Mouse (Mus musculus) embryonic facial prominence, embryonic 10.5 days (tissue): ENCODE measurements at regions not wholly inside any gene's neighbourhood (a gene's known extent, or its start where the extent isn't known, plus 50 kb on each side); places are given as distances from the start of the nearest gene placed in this dataset.

Experiments used
- DNase-seq: peaks from one replicate; pipeline ENCODE4 v3.0.0-alpha.2; 2017; ENCODE audit warnings: low spot score
- H3K27ac ChIP-seq: fragments of 300-500 bp; sonication (generic); replicated peaks from 2 replicates; pipeline ENCODE4 v1.5.1; 2016; ENCODE audit warnings: mild to moderate bottlenecking
- H3K27me3 ChIP-seq: fragments of 300-500 bp; sonication (generic); replicated peaks from 2 replicates; pipeline ENCODE4 v1.6.1; 2016; ENCODE audit warnings: low read depth, mild to moderate bottlenecking; ENCODE audit not compliant: poor library complexity, severe bottlenecking
- H3K36me3 ChIP-seq: fragments of 300-500 bp; sonication (generic); replicated peaks from 2 replicates; pipeline ENCODE4 v1.6.1; 2016; ENCODE audit warnings: mild to moderate bottlenecking, moderate library complexity
- H3K4me1 ChIP-seq: fragments of 300-500 bp; sonication (generic); 2 replicates; pipeline ENCODE4 v1.6.1; 2016
- H3K4me3 ChIP-seq: fragments of 300-500 bp; sonication (generic); 2 replicates; pipeline ENCODE4 v1.5.1; 2016; ENCODE audit warnings: mild to moderate bottlenecking, moderate library complexity
- H3K9me3 ChIP-seq: fragments of 300-500 bp; sonication (generic); 2 replicates; pipeline ENCODE4 v1.6.1; 2016; ENCODE audit warnings: mild to moderate bottlenecking
- WGBS: fragments of 180-500 bp; shearing (Covaris S2); methylation state at CpG from one replicate; pipeline ENCODE4 v1.1.7; 2016; 5-methylcytosine and 5-hydroxymethylcytosine counted together

DNA sequence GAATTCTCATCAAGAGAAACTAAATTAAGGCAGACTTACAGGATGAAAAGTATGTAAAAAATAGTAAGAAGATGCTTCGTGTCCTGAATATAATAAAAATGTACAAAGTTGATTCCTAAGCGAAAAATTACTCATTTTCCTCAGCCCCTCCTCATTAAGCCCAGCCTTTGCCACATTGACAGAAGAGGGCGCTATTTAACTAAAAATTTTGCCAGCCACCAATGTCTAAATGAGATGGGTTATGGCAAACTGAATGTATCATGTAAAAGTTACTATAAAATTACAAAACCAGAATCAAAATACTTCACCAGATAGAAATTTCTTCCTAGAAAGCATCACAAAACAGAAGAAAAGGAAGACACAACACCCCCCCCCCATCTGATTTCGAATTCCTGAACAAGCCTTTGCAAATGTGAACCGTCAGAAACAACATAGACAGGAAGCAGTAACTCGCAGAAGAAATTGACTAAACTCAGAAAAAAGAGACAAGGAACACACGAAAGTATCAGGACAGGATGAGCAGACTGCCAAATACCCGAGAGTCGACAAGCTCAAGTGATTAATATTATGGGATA is 191.2 kb upstream of the Tars start:
- peak; percentile 14 for DNase-seq
- WGBS = 50% methylated on average over 9 of the region's 9 CpGs
- no peaks in the 10 kb centered on the region for H3K27me3 ChIP-seq
- H3K27ac ChIP-seq = no peak overlapping the region
- H3K4me1 ChIP-seq = no peaks in the 10 kb centered on the region
- H3K9me3 ChIP-seq = no peaks in the 10 kb centered on the region
- no peak overlapping the region for H3K4me3 ChIP-seq
- H3K36me3 ChIP-seq = no peaks in the 10 kb centered on the region

DNA sequence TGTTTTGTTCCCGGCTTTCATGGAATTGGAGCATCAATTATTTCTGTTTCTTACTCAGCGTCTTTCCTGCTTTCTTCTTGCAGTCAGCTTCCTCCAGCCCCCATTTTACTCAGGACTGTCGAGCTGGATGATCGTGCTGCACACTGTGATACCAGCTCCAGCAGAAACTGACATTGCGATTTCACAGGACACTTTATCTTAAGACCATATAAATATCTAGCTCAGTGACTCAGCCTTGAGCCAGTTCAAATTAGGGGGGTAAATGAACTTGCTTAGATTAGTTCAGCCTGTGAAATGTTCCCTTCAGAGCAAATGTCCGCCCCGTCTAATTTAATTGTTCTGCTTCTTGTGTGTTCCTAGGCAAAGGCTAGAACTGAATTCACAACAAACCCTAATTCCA is 190.3 kb upstream of the Tars start:
- WGBS = 67% methylated on average over 7 of the region's 7 CpGs
- no peaks in the 10 kb centered on the region for H3K36me3 ChIP-seq
- no peak overlapping the region for H3K4me3 ChIP-seq
- no peaks in the 10 kb centered on the region for H3K27me3 ChIP-seq
- no peaks in the 10 kb centered on the region for H3K4me1 ChIP-seq
- no peak for DNase-seq
- H3K9me3 ChIP-seq = no peaks in the 10 kb centered on the region
- no peak overlapping the region for H3K27ac ChIP-seq

DNA sequence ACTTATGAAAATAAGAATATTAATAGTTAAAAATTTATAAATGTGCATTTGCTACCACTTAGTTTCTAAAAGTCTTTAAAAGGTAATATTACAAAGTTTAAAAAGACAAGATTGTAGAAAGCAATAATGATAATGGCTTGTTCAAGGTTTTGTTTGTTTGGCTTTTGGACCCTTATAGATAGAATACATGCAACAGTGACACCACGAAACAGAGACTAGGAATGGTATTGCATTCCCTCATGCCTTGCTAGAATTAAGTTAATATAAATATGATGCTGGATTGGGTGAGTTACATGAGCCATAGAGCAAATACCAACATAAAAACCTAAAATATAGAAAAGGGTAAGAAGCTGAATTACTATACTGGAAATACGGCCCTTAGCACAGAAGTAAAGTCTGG is 186.9 kb upstream of the Tars start:
- WGBS = 90% methylated on average over 2 of the region's 2 CpGs
- H3K4me3 ChIP-seq = no peak overlapping the region
- no peaks in the 10 kb centered on the region for H3K27me3 ChIP-seq

GRCm38 (mm10) chr15:11584155-11584554 is 184.7 kb upstream of the Tars start:
- H3K27ac ChIP-seq = no peak overlapping the region
- no peaks in the 10 kb centered on the region for H3K9me3 ChIP-seq
- WGBS = 44% methylated on average over 2 of the region's 2 CpGs
- no peaks in the 10 kb centered on the region for H3K36me3 ChIP-seq
- H3K4me3 ChIP-seq = no peak overlapping the region
- H3K27me3 ChIP-seq = no peaks in the 10 kb centered on the region
- no peak for DNase-seq
- H3K4me1 ChIP-seq = no peaks in the 10 kb centered on the region

More for the DNA sequence above, 186.9 kb upstream of the Tars start:
- DNase-seq = no peak
- H3K27ac ChIP-seq = no peak overlapping the region
- H3K9me3 ChIP-seq = no peaks in the 10 kb centered on the region
- no peaks in the 10 kb centered on the region for H3K4me1 ChIP-seq
- H3K36me3 ChIP-seq = no peaks in the 10 kb centered on the region

GRCm38 (mm10) chr15:11578331-11578730 is 178.9 kb upstream of the Tars start:
- no peaks in the 10 kb centered on the region for H3K36me3 ChIP-seq
- WGBS = 70% methylated on average over 1 of the region's 1 CpGs
- no peak overlapping the region for H3K27ac ChIP-seq
- H3K4me1 ChIP-seq = no peaks in the 10 kb centered on the region
- no peak overlapping the region for H3K4me3 ChIP-seq
- no peaks in the 10 kb centered on the region for H3K9me3 ChIP-seq
- no peaks in the 10 kb centered on the region for H3K27me3 ChIP-seq
- no peak for DNase-seq

- Histone ChIP-seq H3K4me1 (no peaks in the 10 kb centered on the region), H3K27ac (no peak overlapping the region), H3K4me3 (no peak overlapping the region), H3K36me3 (no peaks in the 10 kb centered on the region), H3K9me3 (no peaks in the 10 kb centered on the region), H3K27me3 (no peaks in the 10 kb centered on the region)
- no peak for DNase-seq
- WGBS = 95% methylated on average over 2 of the region's 2 CpGs
Observed at GRCm38 (mm10) chr15:11574359-11574758, 174.9 kb upstream of the Tars start.

- DNase-seq = no peak
- Histone ChIP-seq H3K9me3 (no peaks in the 10 kb centered on the region), H3K4me1 (no peaks in the 10 kb centered on the region), H3K4me3 (no peak overlapping the region), H3K36me3 (no peaks in the 10 kb centered on the region), H3K27me3 (no peaks in the 10 kb centered on the region), H3K27ac (no peak overlapping the region)
- 94% methylated on average over 2 of the region's 2 CpGs for WGBS
Observed at GRCm38 (mm10) chr15:11573496-11573895, 174.0 kb upstream of the Tars start.

- Histone ChIP-seq H3K27ac (no peak overlapping the region), H3K4me1 (no peaks in the 10 kb centered on the region; the same call in 1 of the 2 replicates), H3K36me3 (no peaks in the 10 kb centered on the region), H3K4me3 (no peak overlapping the region), H3K9me3 (no peaks in the 10 kb centered on the region), H3K27me3 (no peaks in the 10 kb centered on the region)
- 92% methylated on average over 4 of the region's 4 CpGs for WGBS
- DNase-seq = no peak
Observed at GRCm38 (mm10) chr15:11572063-11572462, 172.6 kb upstream of the Tars start.

DNA sequence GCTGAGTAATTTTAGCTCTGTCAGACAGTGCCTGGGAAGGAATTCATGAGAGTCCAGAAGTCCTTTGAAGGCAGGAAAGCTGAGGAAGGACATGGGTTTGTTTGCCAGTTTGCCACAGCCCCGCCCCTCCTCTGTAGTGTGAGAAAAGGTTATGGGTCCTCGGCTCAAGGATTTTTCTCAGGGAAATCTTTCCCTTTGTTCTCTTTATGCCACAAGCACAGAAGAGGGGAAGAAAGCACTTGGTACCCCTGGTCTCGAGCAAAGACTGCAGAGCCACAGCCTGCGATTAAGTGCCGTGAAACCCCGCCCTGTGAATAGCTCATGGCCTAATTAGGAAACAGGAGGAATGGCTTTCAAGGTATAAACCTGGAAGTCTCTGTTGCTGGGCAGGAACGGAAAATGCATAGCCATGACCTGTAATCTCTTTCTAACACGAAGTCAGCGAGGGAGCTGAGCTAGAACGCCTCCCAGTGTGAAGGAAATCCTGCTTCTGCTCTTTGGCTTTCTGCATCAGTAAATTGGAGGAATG is 166.1 kb upstream of the Tars start:
- H3K9me3 ChIP-seq = no peaks in the 10 kb centered on the region
- no peak overlapping the region for H3K4me3 ChIP-seq
- H3K27me3 ChIP-seq = no peaks in the 10 kb centered on the region
- WGBS = 38% methylated on average over 10 of the region's 10 CpGs
- H3K36me3 ChIP-seq = no peaks in the 10 kb centered on the region
- H3K27ac ChIP-seq = 0 out of 2 replicates have a peak overlapping the region, but pooled peaks have one; percentile 14
- H3K4me1 ChIP-seq = peaks cover 7% of the 10 kb centered on the region; the same call in 1 of the 2 replicates
- DNase-seq = no peak

- H3K4me1 ChIP-seq = no peaks in the 10 kb centered on the region
- no peak overlapping the region for H3K27ac ChIP-seq
- WGBS = 77% methylated on average over 2 of the region's 2 CpGs
- no peak overlapping the region for H3K4me3 ChIP-seq
- no peaks in the 10 kb centered on the region for H3K9me3 ChIP-seq
- no peak for DNase-seq
- no peaks in the 10 kb centered on the region for H3K36me3 ChIP-seq
- no peaks in the 10 kb centered on the region for H3K27me3 ChIP-seq
Observed at GRCm38 (mm10) chr15:11552568-11552967, 153.1 kb upstream of the Tars start.

- Histone ChIP-seq H3K27me3 (no peaks in the 10 kb centered on the region), H3K9me3 (no peaks in the 10 kb centered on the region), H3K27ac (no peak overlapping the region), H3K36me3 (no peaks in the 10 kb centered on the region), H3K4me1 (no peaks in the 10 kb centered on the region), H3K4me3 (no peak overlapping the region)
- DNase-seq = no peak
- 85% methylated on average over 1 of the region's 1 CpGs for WGBS
Observed at GRCm38 (mm10) chr15:11552110-11552509, 152.6 kb upstream of the Tars start.

DNA sequence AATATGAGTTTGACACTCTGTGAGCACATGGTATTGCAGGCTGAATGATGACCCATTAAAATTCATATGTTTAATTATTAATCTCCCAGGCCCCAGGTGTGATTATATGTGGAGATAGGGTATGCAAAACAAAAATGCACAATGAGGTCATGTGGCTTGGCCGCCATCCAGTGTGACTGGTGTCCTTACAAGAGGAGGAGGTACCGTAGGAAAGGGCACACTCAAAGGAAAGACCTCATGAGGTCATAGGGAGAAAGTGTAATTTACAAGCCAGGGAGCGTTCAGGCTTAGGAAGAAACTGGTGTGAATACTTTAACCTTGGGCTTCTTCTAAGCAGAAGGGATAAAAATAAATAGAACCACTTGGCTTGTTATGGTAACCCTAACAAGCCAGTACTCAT is 140.0 kb upstream of the Tars start:
- 86% methylated on average over 3 of the region's 3 CpGs for WGBS
- no peak for DNase-seq
- H3K9me3 ChIP-seq = no peaks in the 10 kb centered on the region
- no peak overlapping the region for H3K4me3 ChIP-seq
- no peaks in the 10 kb centered on the region for H3K27me3 ChIP-seq
- no peaks in the 10 kb centered on the region for H3K4me1 ChIP-seq
- no peak overlapping the region for H3K27ac ChIP-seq
- no peaks in the 10 kb centered on the region for H3K36me3 ChIP-seq

DNA sequence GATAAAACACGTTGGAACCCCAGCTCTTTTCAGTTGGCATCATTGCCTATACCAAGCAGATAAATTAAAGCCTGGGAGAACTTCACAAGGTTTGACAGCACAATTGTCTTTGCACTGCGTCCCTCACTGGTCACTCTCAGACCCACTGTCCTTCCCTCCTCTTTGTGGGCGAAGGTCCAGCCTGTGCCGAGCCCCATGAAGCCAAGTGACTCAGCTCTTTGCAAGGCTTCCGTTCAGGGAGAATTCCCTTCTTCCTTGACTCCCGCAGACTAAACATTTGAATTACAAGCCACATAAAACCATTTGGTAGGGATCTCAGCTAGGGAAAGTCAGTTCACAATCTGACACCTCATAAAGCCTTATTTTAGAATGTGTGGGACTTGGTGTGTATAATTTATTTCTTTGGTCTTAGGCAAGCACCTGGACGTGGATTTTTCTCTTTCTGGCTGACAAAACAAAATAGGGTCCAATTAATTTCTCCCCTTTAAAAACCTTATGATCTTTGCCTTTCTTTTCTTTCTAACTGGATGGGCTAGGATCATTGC is 136.7 kb upstream of the Tars start:
- 79% methylated on average over 7 of the region's 7 CpGs for WGBS
- H3K4me1 ChIP-seq = peaks cover 8% of the 10 kb centered on the region; the same call in 1 of the 2 replicates
- no peak overlapping the region for H3K4me3 ChIP-seq
- H3K27me3 ChIP-seq = no peaks in the 10 kb centered on the region
- H3K9me3 ChIP-seq = no peaks in the 10 kb centered on the region
- no peak for DNase-seq
- H3K36me3 ChIP-seq = no peaks in the 10 kb centered on the region
- no peak overlapping the region for H3K27ac ChIP-seq
